Mouse (Mus musculus): ENCODE data around the gene Cpm.

The Cpm gene

GRCm38 (mm10) chr10:117620934-117621501 is 8.3 kb upstream of the Cpm start:
- no peak for DNase-seq (ENCODE audit: low spot score)

GRCm38 (mm10) chr10:117621616-117622533 is 7.4 kb upstream of the Cpm start:
- no peak for DNase-seq (ENCODE audit: low spot score)

DNA sequence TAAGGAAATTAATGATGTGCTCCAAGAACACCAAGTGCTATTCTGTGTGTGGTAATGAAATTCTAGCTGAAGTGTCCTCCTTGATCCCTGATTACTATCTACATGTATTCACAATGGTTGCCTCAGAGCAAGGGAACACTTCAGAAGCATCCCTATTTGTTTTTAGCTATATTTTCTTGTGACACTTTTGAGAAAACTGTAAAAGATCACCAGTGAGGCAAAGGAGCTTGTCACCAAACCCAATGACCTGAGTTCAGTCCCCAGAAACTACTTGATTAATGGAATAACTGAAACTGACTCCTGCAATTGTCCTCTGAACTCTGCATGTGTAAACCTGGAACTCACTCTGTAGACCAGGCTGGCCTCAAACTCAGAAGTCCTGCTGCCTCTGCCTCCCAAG is 5.9 kb upstream of the Cpm start:
- DNase-seq (ENCODE audit: low spot score), result no peak

DNA sequence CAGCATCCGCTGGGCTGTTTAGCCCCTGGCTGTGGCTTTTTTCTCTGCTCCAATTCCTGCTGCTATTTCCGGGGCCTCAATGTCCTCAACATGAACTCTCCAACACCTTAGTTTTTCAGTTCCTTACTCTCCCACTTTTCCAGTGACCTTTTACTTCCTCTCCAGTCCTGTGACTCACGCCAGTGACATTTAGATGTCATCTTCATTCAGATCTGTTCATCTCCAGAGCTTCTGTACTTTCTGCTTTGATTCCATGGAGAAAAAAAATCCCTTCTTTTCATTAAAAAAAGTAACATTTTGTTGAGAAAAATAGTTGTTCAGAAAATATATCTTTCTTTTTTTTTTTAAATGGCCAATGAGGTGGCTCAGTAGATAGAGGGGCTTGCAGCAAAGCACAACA is 5.1 kb upstream of the Cpm start:
- no peak for DNase-seq (ENCODE audit: low spot score)

- no peak for DNase-seq (ENCODE audit: low spot score)
Measured at GRCm38 (mm10) chr10:117624655-117625497, 4.4 kb upstream of the Cpm start.

GRCm38 (mm10) chr10:117625500-117626296 is 3.6 kb upstream of the Cpm start:
- DNase-seq (ENCODE audit: low spot score), result no peak

DNA sequence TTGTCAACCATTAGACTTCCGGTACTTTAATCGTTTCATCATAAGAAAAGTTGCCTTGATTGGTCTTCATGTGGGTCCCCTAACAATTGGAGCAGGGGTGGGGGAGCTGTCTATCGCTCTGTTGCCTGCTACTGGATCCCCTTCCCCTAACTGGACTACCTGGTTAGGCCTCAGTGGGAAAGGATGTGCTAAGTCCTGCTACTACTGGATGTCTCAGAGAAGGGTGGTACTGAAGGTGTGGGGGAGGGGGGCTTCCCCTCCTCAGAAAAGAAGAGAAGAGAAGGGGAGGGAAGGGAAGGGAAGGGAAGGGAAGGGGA is 3.0 kb upstream of the Cpm start:
- DNase-seq (ENCODE audit: low spot score), result no peak

DNA sequence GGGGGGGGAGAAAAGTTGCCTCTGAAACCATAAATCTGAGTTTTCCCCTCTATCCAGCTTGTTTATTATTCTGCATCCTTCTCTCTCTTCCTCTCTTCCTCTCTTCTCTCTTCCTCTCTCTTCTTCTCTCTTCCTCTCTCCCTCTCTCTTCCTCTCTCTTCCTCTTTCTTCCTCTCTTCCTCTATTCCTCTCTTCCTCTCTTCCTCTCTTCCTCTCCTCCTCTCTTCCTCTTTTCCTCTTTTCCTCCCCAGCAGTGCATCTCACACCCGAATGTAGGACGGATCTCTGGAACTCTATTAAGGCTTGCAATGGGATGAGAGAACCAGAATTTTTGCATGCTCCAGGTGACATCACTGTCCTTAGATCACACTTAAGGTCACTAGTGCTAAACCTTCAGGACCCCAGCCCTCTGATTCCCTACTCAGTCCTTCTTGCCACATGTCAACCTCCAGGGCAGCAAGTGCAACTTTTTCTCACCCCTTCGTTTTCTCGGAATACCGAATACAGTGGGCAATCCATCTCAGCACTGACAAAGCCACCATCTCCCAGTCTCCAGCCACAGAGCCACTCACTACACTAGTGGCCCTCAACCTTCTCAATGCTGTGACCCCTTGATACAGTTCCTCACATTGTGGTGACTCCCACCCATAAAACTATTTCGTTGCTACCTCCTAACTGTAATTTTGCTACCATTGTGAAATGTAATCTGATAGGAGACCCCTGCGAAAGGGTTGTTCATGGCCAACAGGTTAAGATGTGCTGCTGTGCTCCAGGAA is 2.3 kb upstream of the Cpm start:
- DNase-seq (ENCODE audit: low spot score), result no peak

DNA sequence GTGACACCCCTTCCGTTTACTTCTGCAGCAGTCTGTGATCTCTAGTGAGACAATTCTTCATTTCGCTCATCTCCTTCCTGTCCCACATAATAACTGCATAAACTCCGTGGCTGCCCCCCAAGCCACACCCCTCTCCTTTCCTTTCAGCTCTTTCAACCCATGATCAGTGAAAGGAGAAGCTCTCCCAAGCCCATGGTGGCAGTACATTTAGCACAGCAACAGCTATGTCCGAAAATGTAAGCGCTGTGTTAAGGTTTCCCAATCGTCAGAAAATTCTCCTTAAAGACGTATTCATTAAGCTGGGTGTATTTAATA is 1.7 kb upstream of the Cpm start:
- DNase-seq (ENCODE audit: low spot score), result no peak

DNA sequence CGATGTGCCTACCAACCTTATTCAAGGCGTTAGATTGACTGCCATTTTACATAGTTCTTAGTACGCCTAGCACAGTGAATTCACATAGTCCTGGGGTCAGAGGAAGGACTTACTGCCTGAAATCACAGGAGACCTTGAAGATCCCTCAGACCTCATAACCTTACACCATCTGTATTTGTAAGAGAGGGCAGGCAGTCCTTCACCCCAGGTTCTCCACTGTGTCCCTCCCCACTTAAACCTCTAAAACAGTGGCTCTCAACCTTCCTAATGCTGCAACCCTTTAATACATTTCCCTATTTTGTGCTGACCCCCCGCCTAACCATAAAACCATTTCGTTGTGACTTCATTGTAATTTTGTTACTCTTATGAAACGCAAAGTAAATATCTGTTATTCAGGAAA is 1.4 kb upstream of the Cpm start:
- no peak for DNase-seq (ENCODE audit: low spot score)

DNA sequence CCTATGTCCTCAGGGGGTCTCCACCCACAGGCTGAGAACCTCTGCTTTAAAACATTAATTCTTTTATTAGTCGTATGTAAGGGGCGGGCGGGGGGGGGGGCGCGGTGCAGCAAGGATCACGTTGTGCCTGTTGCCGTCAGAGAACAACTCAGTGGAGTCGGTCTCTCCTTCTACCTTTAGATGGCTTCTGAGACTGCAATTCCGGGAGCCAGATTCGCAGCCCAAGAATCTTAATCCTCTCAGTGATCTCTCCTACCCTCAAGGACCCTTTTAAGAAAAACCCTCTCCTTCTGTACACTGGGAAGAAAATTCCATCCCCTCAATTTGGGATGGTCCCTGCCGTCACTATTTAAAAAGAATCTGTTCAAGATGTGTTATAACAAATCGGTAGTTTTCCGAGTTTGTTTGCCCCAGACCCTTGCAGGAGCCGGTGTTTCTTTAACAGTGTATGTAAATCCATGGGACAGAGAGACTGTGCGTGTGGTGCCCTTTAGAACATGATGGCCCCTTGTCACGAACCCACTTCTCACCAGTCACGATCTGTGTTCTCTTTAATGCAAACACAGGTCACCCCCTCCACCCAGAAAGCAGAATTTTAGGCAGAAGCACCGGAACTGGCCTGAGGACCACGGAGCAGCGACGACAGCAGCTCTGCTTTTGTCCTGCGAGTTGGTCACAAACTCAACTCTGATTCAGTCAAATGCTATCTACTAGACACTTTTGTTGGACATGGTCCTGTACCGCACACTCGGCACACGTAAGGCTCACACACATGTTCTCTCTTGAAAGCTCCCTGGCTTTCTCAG is 734 bp upstream of the Cpm start:
- no peak for DNase-seq (ENCODE audit: low spot score)

GRCm38 (mm10) chr10:117630176-117630575 is 876 bp downstream of the Cpm start:
- no peak for DNase-seq (ENCODE audit: low spot score)

- DNase-seq (ENCODE audit: low spot score), result no peak
Measured at GRCm38 (mm10) chr10:117630810-117631209, 1.5 kb downstream of the Cpm start.

DNA sequence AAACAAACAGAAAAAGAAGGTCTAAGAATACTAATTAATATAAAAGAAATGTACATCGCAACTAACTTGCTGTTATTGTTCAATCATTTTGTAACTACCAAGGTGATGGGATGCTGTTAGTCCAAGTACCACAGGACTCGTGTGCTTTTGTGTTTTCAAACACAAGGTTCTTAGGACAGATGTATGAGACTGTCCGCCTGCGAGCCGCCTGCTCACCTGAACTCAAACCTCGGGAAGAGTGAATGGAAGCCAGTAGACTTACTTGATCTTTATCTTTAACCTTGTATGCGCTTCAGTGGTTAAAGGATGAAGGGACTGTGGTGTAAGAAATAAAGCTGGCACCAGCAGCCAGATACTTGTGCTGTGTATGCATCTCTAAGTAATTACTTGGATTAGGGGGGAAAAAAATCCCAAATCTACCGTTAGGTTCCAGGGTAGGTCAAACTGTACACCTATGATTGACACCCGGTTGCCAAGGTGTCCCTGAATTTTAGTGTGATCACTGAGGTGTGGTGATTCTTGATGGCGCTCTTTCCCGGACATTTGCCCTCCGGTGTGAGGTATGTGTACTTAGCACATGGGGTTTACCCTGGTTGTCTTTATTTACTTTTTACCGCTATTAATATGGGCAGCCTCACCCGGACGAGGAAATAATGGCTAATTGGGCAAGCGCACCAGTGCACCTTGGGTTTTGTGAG is 2.4 kb downstream of the Cpm start:
- no peak for DNase-seq (ENCODE audit: low spot score)

DNA sequence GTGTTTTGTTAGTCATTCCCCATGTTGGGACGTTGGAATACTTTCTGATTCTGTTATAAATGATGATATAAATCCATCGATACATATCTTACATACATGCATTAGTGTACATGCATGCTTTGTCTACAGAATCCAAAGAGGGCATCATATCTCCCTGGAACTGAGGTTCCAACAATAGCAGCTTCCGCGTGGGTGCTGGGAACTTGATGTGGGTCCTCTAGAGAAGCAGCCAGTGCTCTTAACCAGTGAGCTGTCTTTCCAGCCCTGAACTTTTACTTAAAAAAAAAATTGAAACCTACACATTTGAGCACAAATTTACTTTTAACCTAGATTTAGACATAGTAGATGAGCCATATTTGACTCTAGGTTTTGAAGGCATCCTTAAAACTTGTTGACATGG is 3.1 kb downstream of the Cpm start:
- DNase-seq (ENCODE audit: low spot score), result no peak

GRCm38 (mm10) chr10:117633564-117634208 is 4.4 kb downstream of the Cpm start:
- no peak for DNase-seq (ENCODE audit: low spot score)

DNA sequence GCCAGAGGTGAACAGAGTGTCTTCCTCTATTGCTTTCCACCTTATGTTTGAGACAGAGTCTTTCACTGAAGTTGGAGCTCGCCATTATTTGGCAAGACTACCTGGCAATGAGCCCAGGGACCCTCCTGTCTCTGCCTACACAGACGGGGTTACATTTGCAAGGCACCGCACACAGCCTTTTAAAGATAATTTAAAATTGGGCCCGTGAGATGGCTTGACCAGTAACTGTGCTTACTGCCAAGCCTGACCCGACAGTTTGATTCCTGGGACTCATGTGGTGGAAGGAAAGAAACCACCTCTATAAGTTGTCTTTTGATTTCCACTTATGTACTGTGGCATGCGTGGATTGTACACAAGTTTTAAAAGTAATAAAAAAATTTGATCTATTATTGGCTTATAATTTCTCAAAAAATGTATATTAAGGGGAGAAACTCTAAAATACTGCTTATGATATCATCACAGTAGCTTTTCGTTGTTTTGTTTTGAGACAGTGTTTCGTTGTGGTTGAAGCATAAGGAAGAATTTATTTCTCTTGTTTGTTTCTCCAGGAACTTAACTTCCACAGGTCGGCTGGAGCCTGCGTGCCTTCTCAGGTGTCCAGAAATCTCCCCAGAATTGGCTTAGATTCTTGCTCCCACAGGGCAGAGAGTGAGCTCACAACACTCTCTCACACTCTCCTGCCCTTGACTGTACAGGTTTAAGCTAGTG is 5.2 kb downstream of the Cpm start:
- DNase-seq (ENCODE audit: low spot score), result no peak

- DNase-seq (ENCODE audit: low spot score), result no peak
Measured at GRCm38 (mm10) chr10:117635078-117635771, 5.9 kb downstream of the Cpm start.
